Mouse (Mus musculus) neural tube, embryonic 12.5 days (tissue): ENCODE measurements at regions not wholly inside any gene's neighbourhood (a gene's known extent, or its start where the extent isn't known, plus 50 kb on each side); places are given as distances from the start of the nearest gene placed in this dataset.
"Not testable (repeated sequence)": the region's sequence is repeated elsewhere in the genome, so short reads cannot be mapped to it uniquely, and the experiment has no call there.

ENCODE experiments used
- ATAC-seq: fragments of 200-750 bp; cut with Nextera tagmentation; 2 replicates; pipeline ENCODE4 v1.8.0; 2017; ENCODE audit warnings: low read depth, mild to moderate bottlenecking, moderate TSS enrichment, moderate library complexity; ENCODE audit not compliant: low FRiP score
- H3K27ac ChIP-seq: fragments of 300-500 bp; sonication (generic); 2 replicates; pipeline ENCODE4 v1.5.1; 2016
- H3K27me3 ChIP-seq: fragments of 300-500 bp; sonication (generic); replicated peaks from 2 replicates; pipeline ENCODE4 v1.6.1; 2016; ENCODE audit warnings: mild to moderate bottlenecking
- H3K36me3 ChIP-seq: fragments of 300-500 bp; sonication (generic); 2 replicates; pipeline ENCODE4 v1.6.1; 2016; ENCODE audit warnings: mild to moderate bottlenecking
- H3K4me1 ChIP-seq: fragments of 300-500 bp; sonication (generic); 2 replicates; pipeline ENCODE4 v1.6.1; 2016
- H3K4me2 ChIP-seq: fragments of 300-500 bp; sonication (generic); replicated peaks from 2 replicates; pipeline ENCODE4 v1.6.1; 2016; ENCODE audit warnings: mild to moderate bottlenecking
- H3K4me3 ChIP-seq: fragments of 300-500 bp; sonication (generic); 2 replicates; pipeline ENCODE4 v1.5.1; 2016
- H3K9ac ChIP-seq: fragments of 300-500 bp; sonication (generic); 2 replicates; pipeline ENCODE4 v1.6.1; 2016; ENCODE audit warnings: mild to moderate bottlenecking
- H3K9me3 ChIP-seq: fragments of 300-500 bp; sonication (generic); 2 replicates; pipeline ENCODE4 v1.6.1; 2016; ENCODE audit warnings: mild to moderate bottlenecking
- WGBS: fragments of 180-500 bp; shearing (Covaris S2); methylation state at CpG from one replicate; pipeline ENCODE4 v1.1.7; 2016; 5-methylcytosine and 5-hydroxymethylcytosine counted together

GRCm38 (mm10) chr12:36947902-36948301 is 160.4 kb upstream of the Meox2 start:
- 57% methylated on average over 3 of the region's 3 CpGs for WGBS

GRCm38 (mm10) chr12:36949096-36949738 is 159.1 kb upstream of the Meox2 start:
- WGBS: 85% methylated on average over 2 of the region's 2 CpGs
- H3K9me3 ChIP-seq: no peaks in the 10 kb centered on the region
- no peak for ATAC-seq
- H3K27me3 ChIP-seq: no peaks in the 10 kb centered on the region
- H3K4me2 ChIP-seq: no peak overlapping the region
- H3K4me3 ChIP-seq: no peak overlapping the region
- H3K9ac ChIP-seq: no peak overlapping the region
- H3K4me1 ChIP-seq: no peaks in the 10 kb centered on the region
- H3K36me3 ChIP-seq: no peaks in the 10 kb centered on the region
- H3K27ac ChIP-seq: no peak overlapping the region

More at GRCm38 (mm10) chr12:36947902-36948301, 160.4 kb upstream of the Meox2 start:
- ATAC-seq: no peak
- Histone ChIP-seq H3K9ac (no peak overlapping the region), H3K36me3 (no peaks in the 10 kb centered on the region), H3K4me3 (no peak overlapping the region), H3K4me2 (no peak overlapping the region), H3K27ac (no peak overlapping the region), H3K27me3 (no peaks in the 10 kb centered on the region), H3K4me1 (no peaks in the 10 kb centered on the region), H3K9me3 (no peaks in the 10 kb centered on the region)

DNA sequence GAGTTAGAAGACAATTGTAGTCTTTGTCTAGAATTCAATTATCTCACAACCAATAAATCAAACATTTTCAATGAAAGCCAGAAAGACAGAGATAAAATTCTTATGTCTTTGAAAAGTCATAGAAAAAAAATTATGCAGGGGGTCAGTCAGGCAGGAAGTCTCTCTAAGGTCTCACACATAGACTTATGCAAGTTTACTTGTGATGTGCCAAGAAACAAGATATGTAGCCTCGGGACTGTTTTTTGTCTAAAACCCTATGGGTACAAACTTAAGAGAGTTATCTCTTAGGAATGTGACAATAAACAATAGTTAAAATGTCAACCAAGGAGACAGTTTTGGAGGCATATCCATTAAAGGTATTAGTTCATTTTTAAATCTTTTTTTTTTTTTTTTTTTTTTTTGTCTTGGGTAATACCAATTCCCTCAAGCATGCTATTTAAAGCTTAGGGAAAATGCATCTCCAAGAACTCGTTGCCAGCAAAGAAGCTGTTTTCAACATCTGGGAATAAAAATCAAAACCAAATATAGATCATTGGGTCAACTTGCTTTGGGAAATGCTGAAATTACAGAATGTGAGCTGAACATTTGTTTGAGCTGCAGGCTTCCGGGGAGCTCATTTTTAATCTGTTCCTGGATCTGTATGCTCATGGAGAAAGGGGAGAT is 133.8 kb upstream of the Meox2 start:
- H3K27ac ChIP-seq: no peak overlapping the region
- no peak overlapping the region for H3K4me2 ChIP-seq
- no peaks in the 10 kb centered on the region for H3K9me3 ChIP-seq
- no peak for ATAC-seq
- H3K9ac ChIP-seq: no peak overlapping the region
- WGBS: 86% methylated on average over 3 of the region's 3 CpGs
- H3K4me1 ChIP-seq: no peaks in the 10 kb centered on the region
- no peaks in the 10 kb centered on the region for H3K36me3 ChIP-seq
- H3K4me3 ChIP-seq: no peak overlapping the region
- no peaks in the 10 kb centered on the region for H3K27me3 ChIP-seq

- no peak for ATAC-seq
- 81% methylated on average over 3 of the region's 3 CpGs for WGBS
- H3K9me3 ChIP-seq: no peaks in the 10 kb centered on the region
- H3K9ac ChIP-seq: no peak overlapping the region
- no peaks in the 10 kb centered on the region for H3K36me3 ChIP-seq
- H3K4me1 ChIP-seq: no peaks in the 10 kb centered on the region
- H3K4me3 ChIP-seq: no peak overlapping the region
- H3K4me2 ChIP-seq: no peak overlapping the region
- no peaks in the 10 kb centered on the region for H3K27me3 ChIP-seq
- H3K27ac ChIP-seq: no peak overlapping the region
These were observed 131.2 kb upstream of the Meox2 start for GRCm38 (mm10) chr12:36977141-36977540.

GRCm38 (mm10) chr12:36991135-36991534 is 117.2 kb upstream of the Meox2 start:
- ATAC-seq: no peak
- WGBS: 76% methylated on average over 4 of the region's 4 CpGs

GRCm38 (mm10) chr12:36991970-36992369 is 116.4 kb upstream of the Meox2 start:
- WGBS: 82% methylated on average over 4 of the region's 4 CpGs
- H3K27me3 ChIP-seq: no peaks in the 10 kb centered on the region
- no peak overlapping the region for H3K4me2 ChIP-seq
- no peak overlapping the region for H3K9ac ChIP-seq
- no peak for ATAC-seq
- no peaks in the 10 kb centered on the region for H3K36me3 ChIP-seq
- no peaks in the 10 kb centered on the region for H3K9me3 ChIP-seq
- H3K4me3 ChIP-seq: no peak overlapping the region
- no peaks in the 10 kb centered on the region for H3K4me1 ChIP-seq
- no peak overlapping the region for H3K27ac ChIP-seq

More at GRCm38 (mm10) chr12:36991135-36991534, 117.2 kb upstream of the Meox2 start:
- Histone ChIP-seq H3K27me3 (no peaks in the 10 kb centered on the region), H3K27ac (no peak overlapping the region), H3K36me3 (no peaks in the 10 kb centered on the region), H3K9ac (no peak overlapping the region), H3K4me1 (no peaks in the 10 kb centered on the region), H3K4me3 (no peak overlapping the region), H3K9me3 (no peaks in the 10 kb centered on the region), H3K4me2 (no peak overlapping the region)

DNA sequence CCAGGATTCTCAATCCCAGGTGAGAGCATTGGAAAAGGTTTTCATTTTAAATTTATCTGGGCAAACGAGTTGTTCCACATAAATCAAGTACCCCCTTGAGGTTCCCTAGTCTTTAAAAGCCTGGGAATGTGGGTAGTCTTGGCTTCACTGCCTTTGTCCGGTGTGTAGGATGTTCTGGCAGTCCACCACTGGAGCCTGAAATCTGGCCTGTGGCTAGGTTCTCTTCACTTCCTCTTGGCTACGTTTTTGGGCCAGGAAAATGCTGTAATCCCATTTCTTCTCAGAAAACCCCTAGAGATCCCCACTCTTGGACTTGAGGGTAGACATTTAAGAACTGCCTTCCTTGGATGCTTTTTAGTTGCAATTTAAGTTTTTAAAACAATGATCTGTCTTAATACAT is 106.9 kb upstream of the Meox2 start:
- Histone ChIP-seq H3K27me3 (no peaks in the 10 kb centered on the region), H3K4me2 (no peak overlapping the region), H3K9ac (no peak overlapping the region), H3K9me3 (no peaks in the 10 kb centered on the region), H3K4me3 (no peak overlapping the region), H3K27ac (no peak overlapping the region), H3K36me3 (no peaks in the 10 kb centered on the region), H3K4me1 (no peaks in the 10 kb centered on the region)
- WGBS: 75% methylated on average over 3 of the region's 3 CpGs
- ATAC-seq: no peak

DNA sequence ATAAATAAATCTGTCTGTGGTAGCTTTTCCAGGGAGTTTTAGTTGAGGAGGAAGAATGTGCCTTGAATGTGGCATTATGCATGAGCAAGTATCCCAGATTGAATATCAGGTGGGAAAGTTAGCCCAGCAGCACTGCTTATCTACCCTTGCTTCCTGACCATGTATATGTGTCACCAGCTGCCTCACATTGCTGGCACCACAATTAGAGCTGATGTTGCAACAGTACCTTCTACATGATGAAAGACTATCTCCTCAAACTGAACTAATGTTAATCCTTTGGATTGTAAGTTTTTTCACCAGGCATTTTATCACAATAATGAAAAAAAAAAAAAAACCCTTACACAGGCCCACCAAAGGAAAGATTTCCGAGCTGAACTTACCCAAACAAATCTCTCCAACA is 103.1 kb upstream of the Meox2 start:
- no peak for ATAC-seq
- Histone ChIP-seq H3K27ac (no peak overlapping the region), H3K9me3 (no peaks in the 10 kb centered on the region), H3K27me3 (no peaks in the 10 kb centered on the region), H3K4me3 (no peak overlapping the region), H3K4me1 (no peaks in the 10 kb centered on the region), H3K9ac (no peak overlapping the region), H3K36me3 (no peaks in the 10 kb centered on the region), H3K4me2 (no peak overlapping the region)
- 82% methylated on average over 1 of the region's 1 CpGs for WGBS

DNA sequence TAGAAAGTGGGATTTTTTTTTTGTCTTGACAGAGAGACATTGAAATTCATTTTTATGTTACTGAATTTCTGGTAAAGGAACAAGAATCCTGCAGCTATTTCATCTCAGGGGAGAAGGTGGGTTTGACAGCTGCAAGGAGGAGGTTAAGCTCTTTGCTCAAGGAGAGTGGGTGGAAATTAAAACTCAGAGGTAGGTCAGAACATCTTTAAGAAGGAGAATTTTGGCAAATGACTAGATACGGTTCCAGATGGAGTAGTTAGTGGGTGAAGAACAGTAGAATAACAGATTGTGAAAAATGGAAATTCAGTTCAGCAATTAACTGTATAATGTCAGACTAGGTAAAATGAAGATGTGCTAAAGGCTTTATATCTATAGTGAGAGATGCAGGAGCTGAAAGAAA is 98.0 kb upstream of the Meox2 start:
- H3K27ac ChIP-seq: no peak overlapping the region
- no peak overlapping the region for H3K4me2 ChIP-seq
- H3K9ac ChIP-seq: no peak overlapping the region
- no peaks in the 10 kb centered on the region for H3K36me3 ChIP-seq
- no peak overlapping the region for H3K4me3 ChIP-seq
- 95% methylated on average over 1 of the region's 1 CpGs for WGBS
- H3K4me1 ChIP-seq: no peaks in the 10 kb centered on the region
- no peak for ATAC-seq
- no peaks in the 10 kb centered on the region for H3K9me3 ChIP-seq
- no peaks in the 10 kb centered on the region for H3K27me3 ChIP-seq

DNA sequence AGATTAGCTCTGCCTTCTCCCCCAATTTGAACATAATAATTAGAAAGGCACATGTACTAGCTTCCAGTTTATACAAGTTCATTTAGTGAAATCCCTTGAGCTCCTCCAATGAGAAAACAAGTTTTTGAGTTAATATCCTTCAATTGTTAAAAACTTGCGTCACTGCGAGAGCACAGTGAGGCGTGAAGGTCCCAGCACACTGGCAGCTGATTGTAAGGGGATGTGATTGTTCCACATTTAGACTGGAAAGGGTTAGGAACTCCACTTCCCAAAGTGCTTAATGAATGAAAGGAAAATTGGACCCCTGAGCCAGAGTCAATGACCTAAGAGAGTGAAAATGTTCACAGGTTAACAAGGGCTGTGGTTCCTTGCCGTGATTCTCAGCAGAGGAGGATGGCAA is 93.9 kb upstream of the Meox2 start:
- no peaks in the 10 kb centered on the region for H3K9me3 ChIP-seq
- no peaks in the 10 kb centered on the region for H3K27me3 ChIP-seq
- H3K27ac ChIP-seq: no peak overlapping the region
- no peak overlapping the region for H3K9ac ChIP-seq
- H3K4me3 ChIP-seq: no peak overlapping the region
- ATAC-seq: no peak
- no peaks in the 10 kb centered on the region for H3K36me3 ChIP-seq
- no peaks in the 10 kb centered on the region for H3K4me1 ChIP-seq
- WGBS: 79% methylated on average over 4 of the region's 4 CpGs
- H3K4me2 ChIP-seq: no peak overlapping the region

GRCm38 (mm10) chr12:37014945-37015344 is 93.4 kb upstream of the Meox2 start:
- WGBS: 92% methylated on average over 7 of the region's 7 CpGs

GRCm38 (mm10) chr12:37015474-37016248 is 92.7 kb upstream of the Meox2 start:
- H3K27ac ChIP-seq: no peak overlapping the region

More at GRCm38 (mm10) chr12:37014945-37015344, 93.4 kb upstream of the Meox2 start:
- H3K4me1 ChIP-seq, H3K36me3 ChIP-seq, H3K4me3 ChIP-seq, ATAC-seq, H3K4me2 ChIP-seq, H3K27me3 ChIP-seq, H3K9me3 ChIP-seq, H3K27ac ChIP-seq, H3K9ac ChIP-seq: not testable (repeated sequence)

More at GRCm38 (mm10) chr12:37015474-37016248, 92.7 kb upstream of the Meox2 start:
- H3K4me1 ChIP-seq: no peaks in the 10 kb centered on the region
- H3K9ac ChIP-seq: no peak overlapping the region
- H3K27me3 ChIP-seq: no peaks in the 10 kb centered on the region
- H3K9me3 ChIP-seq: no peaks in the 10 kb centered on the region
- 57% methylated on average over 4 of the region's 4 CpGs for WGBS
- H3K4me3 ChIP-seq: no peak overlapping the region
- H3K36me3 ChIP-seq: no peaks in the 10 kb centered on the region
- no peak for ATAC-seq
- H3K4me2 ChIP-seq: no peak overlapping the region
